In genomic region chr10:85624504-85625169, GRCm38 (mm10) we compare ENCODE assay signal across 8 mouse cellular contexts.
DNase-seq lines count a peak whose midpoint lies in the region; ATAC-seq and TF ChIP-seq lines count a peak whose summit lies in the region.

No protein-coding gene starts in this region.

- 4% methylated on average over 31 of the region's 31 CpGs for WGBS in heart, postnatal 0 days
- WGBS in liver, embryonic 12.5 days (ENCODE audit: insufficient replicate concordance) = 4% methylated on average over 31 of the region's 31 CpGs

- no peak overlapping the region for H3K9ac ChIP-seq in heart, postnatal 0 days (replicated peaks; ENCODE audit: low read depth, low read length)
- no peak overlapping the region for H3K9ac ChIP-seq in liver, embryonic 12.5 days

- H3K27ac ChIP-seq in heart, postnatal 0 days (ENCODE audit: low read depth) = no peak overlapping the region
- no peak overlapping the region for H3K27ac ChIP-seq in liver, embryonic 12.5 days

- H3K27me3 ChIP-seq in heart, postnatal 0 days (ENCODE audit: control insufficient read depth, insufficient read depth, low read length) = 0 out of 2 replicates have a peak, but pooled peaks cover 8% of the 10 kb centered on the region
- no peaks in the 10 kb centered on the region for H3K27me3 ChIP-seq in liver, embryonic 12.5 days (replicated peaks)

- 0 out of 2 replicates have a peak, but pooled peaks cover 5% of the 10 kb centered on the region for H3K4me1 ChIP-seq in heart, postnatal 0 days (ENCODE audit: control insufficient read depth, insufficient read depth)
- H3K4me1 ChIP-seq in liver, embryonic 12.5 days = no peaks in the 10 kb centered on the region

- TF ChIP-seq EP300 in heart, postnatal 0 days (IDR thresholded peaks at IDR 0.05; ENCODE audit: low read depth) = no peak

- H3K4me3 ChIP-seq in heart, postnatal 0 days (ENCODE audit: low read depth, low read length) = peak overlapping the region; percentile 39
- H3K4me3 ChIP-seq in liver, embryonic 12.5 days = peak overlapping the region; percentile 33

- no peak; the same call in 1 of the 2 replicates for ATAC-seq in heart, postnatal 0 days (ENCODE audit: insufficient read depth, low read depth)
- no peak for ATAC-seq in liver, embryonic 12.5 days

- H3K4me2 ChIP-seq in heart, postnatal 0 days (ENCODE audit: low read depth, low read length) = peak overlapping the region; percentile 65
- H3K4me2 ChIP-seq in liver, embryonic 12.5 days = peak overlapping the region; percentile 63

- peak; percentile 30 to 45 for DNase-seq in urinary bladder, adult 18-20 months (ENCODE audit: low spot score in 2 of 2)
- DNase-seq in urinary bladder, postnatal 10 days (ENCODE audit: low spot score) = no peak
- peak; percentile 26 for DNase-seq in fibroblast of lung, adult 2 months (ENCODE audit: low read depth)
- peak; percentile 29 for DNase-seq in heart, postnatal 0 days (ENCODE audit: low spot score)
- DNase-seq in kidney, postnatal 25 days = peak; percentile 50 to 60
- peak; percentile 11 to 17 for DNase-seq in natural killer cell, adult 2 months (ENCODE audit: low spot score in 2 of 2)
- DNase-seq in testis, postnatal 10 days (ENCODE audit: low spot score) = peak; percentile 46

- H3K36me3 ChIP-seq in heart, postnatal 0 days (replicated peaks; ENCODE audit: control insufficient read depth, insufficient read depth, low read length) = no peaks in the 10 kb centered on the region
- no peaks in the 10 kb centered on the region for H3K36me3 ChIP-seq in liver, embryonic 12.5 days

- TF ChIP-seq CTCF in heart, postnatal 0 days (IDR thresholded peaks at IDR 0.05; ENCODE audit: low read depth) = peak; percentile 53

- H3K9me3 ChIP-seq in heart, postnatal 0 days (replicated peaks; ENCODE audit: control insufficient read depth, low read length) = no peaks in the 10 kb centered on the region
- no peaks in the 10 kb centered on the region for H3K9me3 ChIP-seq in liver, embryonic 12.5 days (replicated peaks)
